Mouse (Mus musculus): ENCODE measurements around the gene Cdkl1.

Cdkl1 gene

GRCm38 (mm10) chr12:69744138-69744537, 46.9 kb downstream of the Cdkl1 start:
- DNase-seq, result no peak

DNA sequence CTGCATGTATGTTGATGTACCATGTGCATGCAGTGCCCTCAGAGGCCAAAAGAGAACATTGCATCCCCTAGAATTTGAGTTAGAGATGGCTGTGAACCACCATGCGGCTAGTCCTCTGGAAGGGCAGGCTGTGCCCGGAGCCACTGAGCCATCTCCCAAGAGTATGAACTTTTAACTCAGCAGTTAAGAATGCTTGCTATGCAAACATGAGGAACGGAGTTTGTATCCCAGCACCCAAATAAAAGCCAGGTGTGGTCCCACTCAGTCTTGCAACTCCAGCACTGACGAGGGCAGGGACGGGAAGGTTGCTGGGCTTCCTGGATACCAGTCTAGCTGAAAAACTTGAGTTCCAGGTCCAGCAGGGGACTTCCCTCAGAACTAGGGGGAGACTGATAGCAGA, 49.1 kb downstream of the Cdkl1 start:
- DNase-seq, result peak; percentile 34

DNA sequence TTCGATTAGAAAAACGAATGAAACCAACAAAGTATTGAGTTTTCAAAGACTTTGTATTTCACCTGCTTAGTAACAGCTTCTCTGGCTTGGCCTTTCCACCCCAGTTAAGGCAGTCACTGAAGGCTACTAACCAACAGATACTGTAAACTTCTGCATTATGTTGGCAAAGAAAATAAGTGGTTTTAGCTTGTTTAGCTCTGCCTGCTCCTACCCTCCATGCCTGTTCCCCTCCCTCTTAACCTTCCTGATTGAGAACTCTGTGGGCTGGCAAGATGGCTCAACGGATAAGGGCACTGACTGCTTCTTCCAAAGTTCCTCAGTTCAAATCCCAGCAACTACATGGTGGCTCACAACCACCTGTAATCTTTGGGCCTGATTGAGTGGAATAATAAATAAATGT, 57.1 kb downstream of the Cdkl1 start:
- no peak for DNase-seq

DNA sequence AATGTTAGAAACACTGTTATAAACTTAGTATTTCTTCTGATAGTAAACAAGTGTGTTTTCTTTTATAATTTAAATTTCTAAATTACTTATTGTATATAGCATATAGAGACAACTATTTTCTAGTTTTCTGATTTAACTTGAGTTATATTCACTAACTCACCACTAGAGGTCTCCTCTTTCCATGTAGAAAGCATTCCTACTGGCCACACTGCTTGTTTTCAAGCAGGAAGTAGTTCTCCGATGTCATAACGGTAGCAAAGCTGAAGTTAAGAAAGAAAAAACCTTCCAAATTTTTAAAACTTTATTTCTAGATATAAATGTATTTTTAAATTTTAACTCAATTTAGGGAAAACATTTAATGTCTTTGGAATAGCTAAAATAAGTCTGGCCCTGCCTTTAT, 57.5 kb downstream of the Cdkl1 start:
- DNase-seq, result no peak

- DNase-seq, result no peak
Observed at GRCm38 (mm10) chr12:69732221-69732620, 58.8 kb downstream of the Cdkl1 start.

DNA sequence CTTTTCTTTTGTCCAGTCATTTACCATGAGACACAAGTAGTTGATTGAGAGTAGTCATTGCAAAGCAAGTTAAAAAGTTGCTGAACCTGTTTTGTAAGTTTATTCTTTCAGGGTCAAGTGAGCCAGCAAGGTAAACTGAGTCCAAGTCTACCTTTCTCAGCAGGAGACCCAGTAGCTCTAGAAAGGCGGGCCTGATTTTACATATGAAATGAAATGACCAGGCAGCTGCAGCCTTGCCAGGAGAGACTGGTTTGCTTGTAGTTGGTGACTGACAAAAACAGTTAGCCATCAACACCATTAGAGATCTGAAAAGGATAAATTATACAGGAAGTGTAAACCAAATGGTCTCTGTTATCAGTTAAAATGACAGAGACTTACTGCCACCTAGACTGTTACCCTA, 60.8 kb downstream of the Cdkl1 start:
- DNase-seq, result no peak

DNA sequence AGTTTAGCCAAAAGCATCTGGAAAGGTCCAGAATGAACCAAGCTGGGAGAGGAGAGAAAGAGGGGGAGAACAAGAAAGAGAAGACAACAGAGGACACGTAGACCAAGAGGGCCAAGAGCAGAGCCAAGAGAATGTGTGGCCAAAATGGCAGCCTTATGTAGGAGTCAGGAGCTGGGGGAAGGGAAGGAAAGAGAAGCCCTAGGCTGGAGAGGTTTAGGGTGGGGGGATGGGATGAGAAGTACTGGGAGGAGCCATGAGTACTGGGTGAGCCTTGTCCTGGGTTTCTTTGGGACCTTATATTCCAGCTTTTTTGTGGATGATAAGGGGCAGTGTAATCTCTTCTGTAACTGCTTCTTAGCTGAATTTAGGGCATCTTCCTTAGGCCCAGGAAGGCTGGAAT, 61.8 kb downstream of the Cdkl1 start:
- DNase-seq, result no peak

DNA sequence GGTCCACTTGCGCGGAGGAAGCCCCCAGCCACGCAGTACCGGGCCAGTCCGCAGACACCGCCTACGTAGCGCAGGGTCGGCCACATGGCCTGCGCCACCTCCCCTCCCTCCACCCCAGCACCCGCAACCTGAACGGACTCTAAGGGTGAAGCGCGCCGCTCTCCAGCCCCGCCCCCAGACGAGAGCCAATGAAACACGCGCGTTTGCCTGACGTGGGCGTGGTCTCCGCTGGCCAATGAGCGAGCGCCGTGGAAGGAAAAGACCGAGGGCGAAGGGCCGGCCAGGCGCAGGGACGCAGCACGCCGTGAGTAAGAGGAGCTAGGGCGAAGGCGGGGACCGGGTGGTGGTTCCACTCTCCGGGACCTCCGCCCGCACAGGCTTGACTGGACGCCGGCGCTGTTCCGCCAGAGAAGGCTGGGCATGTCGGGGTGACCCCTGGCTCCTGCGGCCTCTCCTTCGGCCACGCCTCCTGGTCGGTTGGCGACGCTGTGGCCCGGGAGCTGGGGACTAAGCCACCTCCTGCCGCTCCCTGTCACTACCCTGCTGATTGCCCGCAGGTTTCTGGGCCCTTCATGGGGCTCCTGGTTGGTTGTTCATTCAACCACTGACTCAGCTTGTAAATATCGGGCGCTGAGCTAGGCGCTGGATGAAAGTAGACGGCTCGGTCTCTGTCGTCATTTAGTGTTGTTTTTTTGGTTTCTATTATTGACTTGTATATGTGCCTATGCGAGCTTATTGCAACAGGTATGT, 66.2 kb downstream of the Cdkl1 start, which contains the start of the genes L2hgdh and Atp5s:
L2hgdh (minus strand) TSS at position 163 of the 750 bp plus-strand sequence.
Atp5s (plus strand) TSS at position 240 of the 750 bp plus-strand sequence.
- DNase-seq, result peak; percentile 98

DNA sequence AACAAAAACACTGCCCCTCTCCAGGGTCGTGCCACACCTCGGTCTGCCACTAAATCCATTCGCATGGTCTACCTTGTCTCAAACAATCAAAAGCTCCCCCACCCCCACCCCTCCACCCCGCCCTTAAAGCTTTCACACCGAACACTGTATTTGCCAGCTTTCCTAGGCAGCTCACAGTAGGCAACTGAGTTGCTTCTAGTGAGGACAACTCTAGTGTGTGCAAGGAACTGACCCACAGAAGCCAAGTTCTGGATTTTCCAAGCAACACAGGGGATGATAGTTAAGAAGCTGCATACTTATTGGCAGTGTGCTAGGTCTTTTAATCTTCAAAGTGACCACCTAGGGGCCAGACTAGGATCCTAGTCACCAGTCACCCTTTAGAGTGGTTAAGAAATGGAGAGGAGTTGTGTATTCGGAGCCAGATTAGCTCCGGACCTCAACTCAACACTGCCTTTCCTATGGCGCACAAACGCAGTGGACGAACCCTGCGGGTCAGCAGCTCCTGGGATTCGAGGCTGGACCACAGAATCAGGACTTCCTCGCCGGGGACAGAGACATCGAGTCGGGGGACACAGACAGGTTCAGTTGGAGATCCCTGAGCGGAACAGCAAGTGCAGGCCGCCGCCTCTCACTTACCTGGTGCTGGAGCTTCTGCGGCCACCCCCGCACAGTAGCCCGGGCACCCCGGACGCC, 66.9 kb downstream of the Cdkl1 start:
- DNase-seq, result no peak

DNA sequence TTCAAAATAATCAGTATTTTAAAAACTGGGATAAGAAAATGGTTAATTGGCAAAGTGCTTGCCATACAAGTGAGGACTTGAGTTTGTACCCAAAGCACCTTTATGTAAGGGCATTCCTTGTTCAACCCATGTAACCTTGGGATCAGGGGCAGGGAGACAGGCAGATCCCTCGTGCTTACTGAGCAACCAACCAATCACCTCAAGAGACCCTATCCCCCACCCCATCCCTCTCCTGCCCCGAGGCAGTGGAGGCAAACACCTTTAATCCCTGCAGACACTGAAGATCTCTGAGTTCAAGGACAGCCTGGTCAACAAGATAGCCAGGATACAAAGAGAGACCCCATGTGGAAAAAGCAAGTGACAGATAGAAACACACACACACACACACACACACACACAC, 67.7 kb downstream of the Cdkl1 start:
- DNase-seq, result peak; percentile 39

GRCm38 (mm10) chr12:69722857-69723256, 68.2 kb downstream of the Cdkl1 start:
- DNase-seq, result no peak

GRCm38 (mm10) chr12:69713628-69714027, 77.4 kb downstream of the Cdkl1 start:
- no peak for DNase-seq

GRCm38 (mm10) chr12:69704799-69705458, 86.1 kb downstream of the Cdkl1 start:
- DNase-seq, result no peak

GRCm38 (mm10) chr12:69698352-69698751, 92.7 kb downstream of the Cdkl1 start:
- no peak for DNase-seq
